22 mouse cellular contexts compared by ENCODE assay signal in genomic region chr7:135586402-135586801, GRCm38 (mm10). TPM values are rescaled to one million over a fixed set of nuclear protein-coding genes. Genes with fewer than 3 reads are reported as not detected.
DNase-seq lines count a peak whose midpoint lies in the region; ATAC-seq and TF ChIP-seq lines count a peak whose summit lies in the region.
"Had no signal": no experiment of that assay in that cellular context is flagged by ENCODE, and none has a peak within 500 bp of the region (broad histone marks: within the 10 kb centered on the region; RNA-seq: fewer than 3 reads in every experiment).

No protein-coding gene starts in this region.

- H3K27ac ChIP-seq in hindbrain, embryonic 12.5 days: peak overlapping the region; percentile 48
- no peak overlapping the region for H3K27ac ChIP-seq in hindbrain, embryonic 16.5 days (ENCODE audit: low read depth, low read length)
- H3K27ac ChIP-seq in lung, embryonic 16.5 days (ENCODE audit: low read length): peak overlapping the region; percentile 18; the same call in 1 of the 2 replicates
- peak overlapping the region; percentile 45; the same call in 1 of the 2 replicates for H3K27ac ChIP-seq in brown adipose tissue, adult 24 weeks (replicated peaks; ENCODE audit: low read depth, low read length)
- peak overlapping the region; percentile 56 for H3K27ac ChIP-seq in neural tube, embryonic 13.5 days (replicated peaks)
- H3K27ac ChIP-seq in left cerebral cortex, adult 2 months: no peak overlapping the region
- H3K27ac ChIP-seq: liver, embryonic 15.5 days; midbrain, embryonic 15.5 days; neural tube, embryonic 12.5 days; stomach, postnatal 0 days had no signal

- no peak for ATAC-seq in hindbrain, embryonic 12.5 days (ENCODE audit: low FRiP score)
- no peak for ATAC-seq in hindbrain, embryonic 16.5 days
- peak; percentile 26; the same call in 1 of the 2 replicates for ATAC-seq in lung, embryonic 16.5 days (ENCODE audit: low read depth)
- ATAC-seq in neural tube, embryonic 13.5 days (ENCODE audit: low read depth): no peak
- ATAC-seq: forebrain, postnatal 0 days; inflammation-experienced regulatory T-cells, adult 6 months; midbrain, embryonic 15.5 days had no signal

- no peak overlapping the region for H3K4me2 ChIP-seq in hindbrain, embryonic 12.5 days (replicated peaks)
- no peak overlapping the region for H3K4me2 ChIP-seq in hindbrain, embryonic 16.5 days (ENCODE audit: low read length)
- no peak overlapping the region for H3K4me2 ChIP-seq in lung, embryonic 16.5 days (ENCODE audit: low read depth, low read length)
- H3K4me2 ChIP-seq in neural tube, embryonic 13.5 days: no peak overlapping the region
- H3K4me2 ChIP-seq: liver, embryonic 15.5 days; midbrain, embryonic 15.5 days; neural tube, embryonic 12.5 days had no signal

- WGBS in hindbrain, embryonic 12.5 days: 39% methylated on average over 4 of the region's 4 CpGs
- WGBS in hindbrain, embryonic 16.5 days: 50% methylated on average over 4 of the region's 4 CpGs
- WGBS in lung, embryonic 16.5 days: 28% methylated on average over 4 of the region's 4 CpGs
- WGBS in neural tube, embryonic 13.5 days: 42% methylated on average over 4 of the region's 4 CpGs

- peaks cover 12% of the 10 kb centered on the region for H3K4me1 ChIP-seq in hindbrain, embryonic 12.5 days
- H3K4me1 ChIP-seq in hindbrain, embryonic 16.5 days (ENCODE audit: control insufficient read depth, insufficient read depth, low read depth, low read length): no peaks in the 10 kb centered on the region; the same call in 1 of the 2 replicates
- peaks cover 4% of the 10 kb centered on the region; the same call in 1 of the 2 replicates for H3K4me1 ChIP-seq in lung, embryonic 16.5 days (replicated peaks; ENCODE audit: control insufficient read depth, insufficient read depth, low read length)
- peaks cover 4% of the 10 kb centered on the region; the same call in 1 of the 2 replicates for H3K4me1 ChIP-seq in brown adipose tissue, adult 24 weeks (ENCODE audit: control insufficient read depth, insufficient read depth, insufficient read length, low read length)
- peaks cover 10% of the 10 kb centered on the region for H3K4me1 ChIP-seq in neural tube, embryonic 13.5 days (replicated peaks)
- H3K4me1 ChIP-seq: midbrain, embryonic 15.5 days had no signal

- H3K36me3 ChIP-seq in hindbrain, embryonic 12.5 days: no peaks in the 10 kb centered on the region
- H3K36me3 ChIP-seq in hindbrain, embryonic 16.5 days (ENCODE audit: control insufficient read depth, insufficient read depth, low read length): no peaks in the 10 kb centered on the region
- no peaks in the 10 kb centered on the region for H3K36me3 ChIP-seq in lung, embryonic 16.5 days (ENCODE audit: control insufficient read depth, insufficient read depth, low read length)
- H3K36me3 ChIP-seq in neural tube, embryonic 13.5 days: no peaks in the 10 kb centered on the region
- H3K36me3 ChIP-seq: liver, embryonic 15.5 days; midbrain, embryonic 15.5 days; neural tube, embryonic 12.5 days had no signal

- no peak overlapping the region for H3K4me3 ChIP-seq in hindbrain, embryonic 12.5 days
- no peak overlapping the region for H3K4me3 ChIP-seq in hindbrain, embryonic 16.5 days (ENCODE audit: low read length)
- H3K4me3 ChIP-seq in lung, embryonic 16.5 days (ENCODE audit: low read length): no peak overlapping the region
- no peak overlapping the region for H3K4me3 ChIP-seq in brown adipose tissue, adult 24 weeks (ENCODE audit: insufficient read depth, low read depth, low read length)
- no peak overlapping the region for H3K4me3 ChIP-seq in neural tube, embryonic 13.5 days
- no peak overlapping the region for H3K4me3 ChIP-seq in left cerebral cortex, adult 2 months
- H3K4me3 ChIP-seq: liver, embryonic 15.5 days; midbrain, embryonic 15.5 days; neural tube, embryonic 12.5 days had no signal

- intact Hi-C loops in left cerebral cortex, adult 2 months (cut with DNase I): no loop called here

- no peaks in the 10 kb centered on the region for H3K9me3 ChIP-seq in hindbrain, embryonic 12.5 days (replicated peaks)
- H3K9me3 ChIP-seq in hindbrain, embryonic 16.5 days (ENCODE audit: control insufficient read depth, low read length): no peaks in the 10 kb centered on the region
- H3K9me3 ChIP-seq in lung, embryonic 16.5 days (ENCODE audit: control insufficient read depth, low read length): no peaks in the 10 kb centered on the region
- H3K9me3 ChIP-seq in neural tube, embryonic 13.5 days: no peaks in the 10 kb centered on the region
- H3K9me3 ChIP-seq: liver, embryonic 15.5 days; midbrain, embryonic 15.5 days; neural tube, embryonic 12.5 days had no signal

- H3K27me3 ChIP-seq in hindbrain, embryonic 12.5 days: no peaks in the 10 kb centered on the region
- H3K27me3 ChIP-seq in hindbrain, embryonic 16.5 days (replicated peaks; ENCODE audit: control insufficient read depth, insufficient read depth, low read length): no peaks in the 10 kb centered on the region
- H3K27me3 ChIP-seq in lung, embryonic 16.5 days (ENCODE audit: control insufficient read depth, insufficient read depth, low read depth, low read length): no peaks in the 10 kb centered on the region
- H3K27me3 ChIP-seq in neural tube, embryonic 13.5 days: no peaks in the 10 kb centered on the region
- H3K27me3 ChIP-seq: liver, embryonic 15.5 days; midbrain, embryonic 15.5 days; neural tube, embryonic 12.5 days had no signal

- H3K9ac ChIP-seq in hindbrain, embryonic 12.5 days: no peak overlapping the region
- no peak overlapping the region for H3K9ac ChIP-seq in hindbrain, embryonic 16.5 days (ENCODE audit: low read depth, low read length)
- no peak overlapping the region for H3K9ac ChIP-seq in lung, embryonic 16.5 days (ENCODE audit: low read length)
- no peak overlapping the region for H3K9ac ChIP-seq in neural tube, embryonic 13.5 days
- H3K9ac ChIP-seq: forebrain, postnatal 0 days; liver, embryonic 15.5 days; midbrain, embryonic 15.5 days; neural tube, embryonic 12.5 days had no signal

- TF ChIP-seq CTCF in left cerebral cortex, adult 2 months (IDR thresholded peaks at IDR 0.05): no peak

- DNase-seq in lung, adult 18-20 months: no peak
- no peak for DNase-seq in left cerebral cortex, adult 2 months (ENCODE audit: extremely low spot score in 1 of 2, low spot score in 2 of 2)
- DNase-seq: cerebellum, postnatal 36 days; forebrain, postnatal 0 days; heart, postnatal 14 days; kidney, adult 9 months; left cerebral cortex, postnatal 4 days had no signal

RNA-seq across cellular contexts. Expression of gene Ptpre, which starts 49.1 kb away (rescaled TPM):
- polyA plus RNA-seq in hindbrain, embryonic 12.5 days (2016; fragmentation: Nextera tagmentation; extraction: Ambion mirVana): 2.3 and 2.5 TPM in 2 replicates
- polyA plus RNA-seq in hindbrain, embryonic 16.5 days (2015; fragmentation: Nextera tagmentation; extraction: Ambion mirVana): 6.9 and 8.1 TPM in 2 replicates
- polyA plus RNA-seq in lung, embryonic 16.5 days (2015; fragmentation: Nextera tagmentation; extraction: Ambion mirVana): 2.5 and 2.6 TPM in 2 replicates
- polyA plus RNA-seq in brown adipose tissue, adult 24 weeks (2012; ENCODE audit: insufficient read depth, insufficient read length, missing spikeins): 1.5 and 1.6 TPM in 2 replicates
- polyA plus RNA-seq in neural tube, embryonic 13.5 days (2015; fragmentation: Nextera tagmentation; extraction: Ambion mirVana): 4.1 and 5.3 TPM in 2 replicates
- total RNA-seq in left cerebral cortex, adult 2 months (2021): 10 to 100 TPM; 23.5 to 28.0 TPM

RNA-seq across cellular contexts. Expression of gene Clrn3, which starts 57.9 kb away (rescaled TPM):
- polyA plus RNA-seq in hindbrain, embryonic 12.5 days (2016; fragmentation: Nextera tagmentation; extraction: Ambion mirVana): not detected in 2 replicates
- not detected in 2 replicates for polyA plus RNA-seq in hindbrain, embryonic 16.5 days (2015; fragmentation: Nextera tagmentation; extraction: Ambion mirVana)
- polyA plus RNA-seq in lung, embryonic 16.5 days (2015; fragmentation: Nextera tagmentation; extraction: Ambion mirVana): not detected in 2 replicates
- polyA plus RNA-seq in brown adipose tissue, adult 24 weeks (2012; ENCODE audit: insufficient read depth, insufficient read length, missing spikeins): not detected in 2 replicates
- polyA plus RNA-seq in neural tube, embryonic 13.5 days (2015; fragmentation: Nextera tagmentation; extraction: Ambion mirVana): 0.11 TPM in 1 of 2 replicates, not detected in the other
- total RNA-seq in left cerebral cortex, adult 2 months (2021): not detected
- total RNA-seq: adrenal gland, adult 18-20 months; gastrocnemius, adult 8-10 months; heart, postnatal 14 days; left cerebral cortex, postnatal 4 days; megakaryocyte progenitor cell, adult 5-6 weeks; MEL had no signal
- polyA plus RNA-seq: embryonic facial prominence, embryonic 11.5 days; forebrain, postnatal 0 days; inflammation-experienced regulatory T-cells, adult 6 months; midbrain, embryonic 15.5 days; neural tube, embryonic 12.5 days had no signal

Comparison
In these comparisons a context has a peak if more than half of its experiments do, and no peak if none do; other contexts are left out.
1. H3K27ac ChIP-seq: peak in hindbrain, embryonic 12.5 days (single experiment), lung, embryonic 16.5 days (single experiment), brown adipose tissue, adult 24 weeks (single experiment) and neural tube, embryonic 13.5 days (single experiment); none in hindbrain, embryonic 16.5 days (single experiment) and left cerebral cortex, adult 2 months (single experiment).